Mouse (Mus musculus): ENCODE results near the gene Mark1.

GRCm38 (mm10) chr1:185038183-185038686, 38.9 kb upstream of the Mark1 start:
- no peak for TF ChIP-seq CTCF (IDR thresholded peaks at IDR 0.05; ENCODE audit: control insufficient read depth, insufficient read depth, low read length)
- no peak for TF ChIP-seq POLR2A (IDR thresholded peaks at IDR 0.05; ENCODE audit: borderline replicate concordance, control insufficient read depth, low read depth, low read length)
